Mouse (Mus musculus): Measurements from ENCODE around the gene Nod1. TPM values are rescaled to one million over a fixed set of nuclear protein-coding genes. Genes with fewer than 3 reads are reported as not detected.

Nod1 gene
- polyA plus RNA-seq, 1 experiment from 2014 or later = 1.9 TPM

DNA sequence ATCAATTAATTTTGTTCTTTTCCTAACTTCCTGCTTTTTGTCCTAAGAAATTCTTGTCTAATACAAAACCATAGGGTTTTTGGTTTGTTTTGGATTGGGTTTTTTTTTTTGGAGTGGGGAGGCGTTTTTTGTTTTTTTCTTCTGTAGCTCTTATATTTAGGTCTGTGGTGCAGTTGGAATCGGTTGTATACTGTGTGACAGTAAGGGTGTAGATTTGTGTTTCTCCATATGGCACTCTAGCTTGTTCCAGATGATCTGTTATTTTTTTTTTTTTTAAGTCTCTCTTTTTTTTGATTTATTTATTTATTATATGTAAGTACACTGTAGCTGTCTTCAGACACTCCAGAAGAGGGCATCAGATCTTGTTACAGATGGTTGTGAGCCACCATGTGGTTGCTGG lies 72.2 kb downstream of the Nod1 start:
- H3K4me3 ChIP-seq (ENCODE audit: low read depth, low read length) = no peak overlapping the region
- H3K4me1 ChIP-seq (ENCODE audit: control insufficient read depth, insufficient read depth, low read length) = no peaks in the 10 kb centered on the region
- H3K27me3 ChIP-seq (ENCODE audit: control insufficient read depth, insufficient read depth, low read length) = no peaks in the 10 kb centered on the region
- H3K4me2 ChIP-seq (ENCODE audit: low read depth, low read length) = no peak overlapping the region
- no peaks in the 10 kb centered on the region for H3K9me3 ChIP-seq (replicated peaks; ENCODE audit: control insufficient read depth, low read length)
- no peak for ATAC-seq (replicated peaks; ENCODE audit: insufficient number of reproducible peaks, low FRiP score, low TSS enrichment, low read depth)
- no peaks in the 10 kb centered on the region for H3K36me3 ChIP-seq (replicated peaks; ENCODE audit: control insufficient read depth, insufficient read depth, low read depth, low read length)
- WGBS = 90% methylated on average over 2 of the region's 2 CpGs
- H3K27ac ChIP-seq (replicated peaks; ENCODE audit: low read depth, low read length) = no peak overlapping the region
- H3K9ac ChIP-seq (replicated peaks; ENCODE audit: low read length) = no peak overlapping the region
- no peak for DNase-seq (ENCODE audit: low spot score)

DNA sequence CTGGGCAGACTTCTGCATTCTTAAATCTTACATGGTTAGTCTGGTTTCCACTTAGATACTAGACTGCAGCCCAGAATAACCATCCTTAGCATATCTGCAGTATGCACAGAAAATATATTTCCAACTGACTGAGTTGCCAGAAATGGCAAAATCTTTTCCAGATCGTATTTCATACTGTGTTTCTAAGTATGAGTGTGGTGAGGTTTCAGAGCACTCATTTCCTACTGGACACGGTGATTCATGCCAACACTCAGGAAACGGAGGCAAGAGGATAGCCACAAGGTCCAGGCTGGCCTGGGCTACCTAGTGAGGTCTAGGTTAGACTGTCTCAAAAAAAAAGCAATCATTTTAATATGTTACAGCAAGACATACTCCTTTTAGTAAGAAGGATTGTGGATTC lies 81.0 kb downstream of the Nod1 start:
- H3K36me3 ChIP-seq (replicated peaks; ENCODE audit: control insufficient read depth, insufficient read depth, low read depth, low read length) = no peaks in the 10 kb centered on the region
- no peak overlapping the region for H3K27ac ChIP-seq (replicated peaks; ENCODE audit: low read depth, low read length)
- H3K27me3 ChIP-seq (ENCODE audit: control insufficient read depth, insufficient read depth, low read length) = no peaks in the 10 kb centered on the region
- no peaks in the 10 kb centered on the region for H3K4me1 ChIP-seq (ENCODE audit: control insufficient read depth, insufficient read depth, low read length)
- H3K4me2 ChIP-seq (ENCODE audit: low read depth, low read length) = no peak overlapping the region
- ATAC-seq (replicated peaks; ENCODE audit: insufficient number of reproducible peaks, low FRiP score, low TSS enrichment, low read depth) (no peak), DNase-seq (ENCODE audit: low spot score) (no peak)
- H3K9me3 ChIP-seq (replicated peaks; ENCODE audit: control insufficient read depth, low read length) = no peaks in the 10 kb centered on the region
- H3K9ac ChIP-seq (replicated peaks; ENCODE audit: low read length) = no peak overlapping the region
- WGBS = 82% methylated on average over 3 of the region's 3 CpGs
- H3K4me3 ChIP-seq (ENCODE audit: low read depth, low read length) = no peak overlapping the region

DNA sequence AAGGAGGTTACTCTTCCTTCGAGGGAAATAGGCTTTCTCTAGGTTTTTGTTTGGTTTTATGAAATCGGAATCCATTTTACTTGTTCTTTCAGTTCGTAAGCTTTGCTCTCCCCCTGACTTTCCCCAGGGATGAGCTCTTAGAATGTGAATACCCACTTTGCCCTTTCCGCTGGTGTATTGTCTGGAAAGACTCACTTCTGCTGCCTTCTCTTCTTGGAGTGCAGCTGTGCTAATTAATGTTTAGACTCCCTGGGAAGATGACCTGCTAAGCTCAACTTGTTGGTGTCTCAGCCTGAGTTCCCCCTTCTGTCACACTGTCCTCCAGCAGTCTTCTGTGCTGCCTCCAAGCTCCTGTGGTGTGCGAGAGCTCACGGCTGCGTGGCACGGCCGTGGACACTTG lies 82.2 kb downstream of the Nod1 start:
- H3K4me3 ChIP-seq (ENCODE audit: low read depth, low read length) = no peak overlapping the region
- ATAC-seq (replicated peaks; ENCODE audit: insufficient number of reproducible peaks, low FRiP score, low TSS enrichment, low read depth) (no peak), DNase-seq (ENCODE audit: low spot score) (no peak)
- H3K9me3 ChIP-seq (replicated peaks; ENCODE audit: control insufficient read depth, low read length) = no peaks in the 10 kb centered on the region
- no peaks in the 10 kb centered on the region for H3K4me1 ChIP-seq (ENCODE audit: control insufficient read depth, insufficient read depth, low read length)
- H3K27ac ChIP-seq (replicated peaks; ENCODE audit: low read depth, low read length) = no peak overlapping the region
- no peaks in the 10 kb centered on the region for H3K36me3 ChIP-seq (replicated peaks; ENCODE audit: control insufficient read depth, insufficient read depth, low read depth, low read length)
- no peak overlapping the region for H3K9ac ChIP-seq (replicated peaks; ENCODE audit: low read length)
- no peaks in the 10 kb centered on the region for H3K27me3 ChIP-seq (ENCODE audit: control insufficient read depth, insufficient read depth, low read length)
- WGBS = 68% methylated on average over 9 of the region's 9 CpGs
- H3K4me2 ChIP-seq (ENCODE audit: low read depth, low read length) = no peak overlapping the region

DNA sequence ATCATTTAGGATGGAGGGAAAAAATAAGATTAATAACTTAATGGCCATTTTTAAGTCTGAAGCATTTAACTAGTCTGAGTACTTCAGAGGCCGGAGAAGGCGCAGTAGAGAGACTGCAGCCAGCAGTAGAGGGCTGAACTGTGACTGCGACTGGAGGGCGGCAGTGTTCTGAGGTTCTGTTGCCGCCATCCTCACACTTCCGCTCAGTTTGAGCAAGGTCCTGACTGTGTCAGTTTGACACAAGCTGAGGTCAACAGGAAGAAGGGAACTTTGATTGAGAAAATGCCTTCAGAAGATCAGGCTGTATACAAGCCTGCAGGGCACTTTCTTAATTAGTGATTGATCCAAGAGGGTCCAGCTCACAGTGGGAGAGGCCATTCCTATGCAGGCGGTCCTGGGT lies 86.2 kb downstream of the Nod1 start:
- H3K4me1 ChIP-seq (ENCODE audit: control insufficient read depth, insufficient read depth, low read length) = no peaks in the 10 kb centered on the region
- no peak overlapping the region for H3K4me2 ChIP-seq (ENCODE audit: low read depth, low read length)
- H3K9me3 ChIP-seq (replicated peaks; ENCODE audit: control insufficient read depth, low read length) = no peaks in the 10 kb centered on the region
- no peaks in the 10 kb centered on the region for H3K27me3 ChIP-seq (ENCODE audit: control insufficient read depth, insufficient read depth, low read length)
- no peak for ATAC-seq (replicated peaks; ENCODE audit: insufficient number of reproducible peaks, low FRiP score, low TSS enrichment, low read depth)
- no peak overlapping the region for H3K27ac ChIP-seq (replicated peaks; ENCODE audit: low read depth, low read length)
- H3K36me3 ChIP-seq (replicated peaks; ENCODE audit: control insufficient read depth, insufficient read depth, low read depth, low read length) = no peaks in the 10 kb centered on the region
- H3K9ac ChIP-seq (replicated peaks; ENCODE audit: low read length) = no peak overlapping the region
- H3K4me3 ChIP-seq (ENCODE audit: low read depth, low read length) = no peak overlapping the region
- 55% methylated on average over 7 of the region's 7 CpGs for WGBS
- no peak for DNase-seq (ENCODE audit: low spot score)

DNA sequence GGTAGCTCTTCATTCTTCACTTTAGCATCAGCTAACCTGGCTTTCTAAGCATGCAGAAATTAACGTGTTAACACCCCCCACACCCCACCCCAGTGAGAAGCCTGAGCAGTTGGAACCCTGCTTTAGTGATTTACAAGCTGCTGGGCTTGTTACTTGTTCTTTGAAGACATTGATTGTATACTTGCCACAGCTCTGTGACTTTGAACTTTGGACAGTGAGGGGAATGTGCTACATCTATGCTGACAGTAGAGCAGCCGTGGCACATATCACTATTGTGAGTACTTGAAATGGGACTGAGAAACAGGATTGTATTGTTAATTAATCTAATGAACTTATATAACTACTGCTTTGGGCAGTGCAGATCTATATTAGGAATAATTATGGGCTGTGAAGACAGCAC lies 89.0 kb downstream of the Nod1 start:
- ATAC-seq (replicated peaks; ENCODE audit: insufficient number of reproducible peaks, low FRiP score, low TSS enrichment, low read depth) = no peak
- no peak for DNase-seq (ENCODE audit: low spot score)
- Histone ChIP-seq H3K9me3 (replicated peaks; ENCODE audit: control insufficient read depth, low read length) (no peaks in the 10 kb centered on the region), H3K36me3 (replicated peaks; ENCODE audit: control insufficient read depth, insufficient read depth, low read depth, low read length) (no peaks in the 10 kb centered on the region), H3K27ac (replicated peaks; ENCODE audit: low read depth, low read length) (no peak overlapping the region), H3K27me3 (ENCODE audit: control insufficient read depth, insufficient read depth, low read length) (no peaks in the 10 kb centered on the region), H3K4me1 (ENCODE audit: control insufficient read depth, insufficient read depth, low read length) (no peaks in the 10 kb centered on the region), H3K4me3 (ENCODE audit: low read depth, low read length) (no peak overlapping the region), H3K4me2 (ENCODE audit: low read depth, low read length) (no peak overlapping the region), H3K9ac (replicated peaks; ENCODE audit: low read length) (no peak overlapping the region)
- WGBS = 78% methylated on average over 2 of the region's 2 CpGs

DNA sequence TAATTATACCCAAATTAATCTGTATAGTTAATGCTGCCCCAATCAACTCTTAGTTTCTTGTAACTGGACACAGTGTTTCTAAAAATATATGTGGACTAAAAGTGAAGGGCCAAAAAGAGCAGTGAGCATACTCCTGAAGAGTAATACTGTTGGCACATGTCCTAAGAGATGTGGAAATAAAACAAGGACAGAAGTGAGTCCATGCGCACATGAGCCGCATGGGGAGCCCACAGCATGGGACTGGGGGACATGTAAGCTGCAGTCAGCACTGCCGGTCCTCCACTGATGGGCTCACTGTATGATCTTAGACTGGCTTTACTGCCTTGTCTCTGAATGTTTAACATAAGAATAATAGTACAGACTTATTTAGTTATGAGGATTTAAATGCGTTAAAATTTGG lies 92.3 kb downstream of the Nod1 start:
- Histone ChIP-seq H3K9ac (replicated peaks; ENCODE audit: low read length) (no peak overlapping the region), H3K27me3 (ENCODE audit: control insufficient read depth, insufficient read depth, low read length) (no peaks in the 10 kb centered on the region), H3K4me3 (ENCODE audit: low read depth, low read length) (no peak overlapping the region), H3K4me1 (ENCODE audit: control insufficient read depth, insufficient read depth, low read length) (no peaks in the 10 kb centered on the region), H3K36me3 (replicated peaks; ENCODE audit: control insufficient read depth, insufficient read depth, low read depth, low read length) (no peaks in the 10 kb centered on the region), H3K27ac (replicated peaks; ENCODE audit: low read depth, low read length) (no peak overlapping the region), H3K9me3 (replicated peaks; ENCODE audit: control insufficient read depth, low read length) (no peaks in the 10 kb centered on the region), H3K4me2 (ENCODE audit: low read depth, low read length) (no peak overlapping the region)
- WGBS = 92% methylated on average over 4 of the region's 4 CpGs
- DNase-seq (ENCODE audit: low spot score) (no peak), ATAC-seq (replicated peaks; ENCODE audit: insufficient number of reproducible peaks, low FRiP score, low TSS enrichment, low read depth) (no peak)

DNA sequence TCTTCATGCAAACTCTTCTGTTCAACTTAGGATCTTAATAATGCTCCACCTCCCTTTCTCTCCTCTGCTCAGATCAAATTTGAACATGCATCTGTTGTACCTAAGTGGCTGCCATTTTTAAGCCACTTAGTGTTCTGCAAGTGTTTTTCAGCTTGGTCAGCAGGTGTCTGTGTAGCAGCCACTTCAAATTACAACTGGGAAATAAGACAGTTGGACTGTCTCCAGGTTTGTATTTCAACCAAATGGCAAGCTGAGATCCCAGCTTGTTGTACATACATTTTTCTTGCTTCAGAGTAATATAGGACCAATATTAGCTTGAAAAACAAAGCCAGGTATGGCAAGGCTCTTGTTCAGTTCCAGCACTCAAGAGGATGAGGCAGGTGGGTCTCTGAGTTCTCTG lies 93.9 kb downstream of the Nod1 start:
- Histone ChIP-seq H3K36me3 (replicated peaks; ENCODE audit: control insufficient read depth, insufficient read depth, low read depth, low read length) (no peaks in the 10 kb centered on the region), H3K9ac (replicated peaks; ENCODE audit: low read length) (no peak overlapping the region), H3K4me3 (ENCODE audit: low read depth, low read length) (no peak overlapping the region), H3K27ac (replicated peaks; ENCODE audit: low read depth, low read length) (no peak overlapping the region), H3K27me3 (ENCODE audit: control insufficient read depth, insufficient read depth, low read length) (no peaks in the 10 kb centered on the region), H3K4me1 (ENCODE audit: control insufficient read depth, insufficient read depth, low read length) (no peaks in the 10 kb centered on the region), H3K4me2 (ENCODE audit: low read depth, low read length) (no peak overlapping the region), H3K9me3 (replicated peaks; ENCODE audit: control insufficient read depth, low read length) (no peaks in the 10 kb centered on the region)
- ATAC-seq (replicated peaks; ENCODE audit: insufficient number of reproducible peaks, low FRiP score, low TSS enrichment, low read depth) (no peak), DNase-seq (ENCODE audit: low spot score) (no peak)

DNA sequence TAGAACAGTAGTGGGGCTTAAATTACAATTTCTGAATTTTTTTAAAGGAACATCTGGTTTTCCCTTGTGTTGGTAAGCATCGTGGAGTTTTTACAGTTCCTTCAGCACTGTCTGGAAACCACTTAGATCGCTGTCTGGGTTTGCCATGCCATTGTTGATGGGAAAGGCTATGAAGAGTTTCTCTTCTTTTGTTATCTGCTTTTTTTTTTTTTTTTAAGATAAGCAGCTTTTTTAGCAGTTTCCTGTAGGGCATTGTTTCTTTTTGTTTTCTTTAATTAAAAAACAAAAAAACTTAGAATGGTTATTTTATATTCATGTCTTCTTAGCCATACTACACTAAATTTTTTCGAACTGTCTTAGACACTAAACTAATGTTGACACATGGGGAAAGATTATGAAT lies 94.8 kb downstream of the Nod1 start:
- Histone ChIP-seq H3K27me3 (ENCODE audit: control insufficient read depth, insufficient read depth, low read length) (no peaks in the 10 kb centered on the region), H3K9ac (replicated peaks; ENCODE audit: low read length) (no peak overlapping the region), H3K4me2 (ENCODE audit: low read depth, low read length) (no peak overlapping the region), H3K4me3 (ENCODE audit: low read depth, low read length) (no peak overlapping the region), H3K27ac (replicated peaks; ENCODE audit: low read depth, low read length) (no peak overlapping the region), H3K4me1 (ENCODE audit: control insufficient read depth, insufficient read depth, low read length) (no peaks in the 10 kb centered on the region), H3K9me3 (replicated peaks; ENCODE audit: control insufficient read depth, low read length) (no peaks in the 10 kb centered on the region), H3K36me3 (replicated peaks; ENCODE audit: control insufficient read depth, insufficient read depth, low read depth, low read length) (no peaks in the 10 kb centered on the region)
- 93% methylated on average over 3 of the region's 3 CpGs for WGBS
- DNase-seq (ENCODE audit: low spot score) (no peak), ATAC-seq (replicated peaks; ENCODE audit: insufficient number of reproducible peaks, low FRiP score, low TSS enrichment, low read depth) (no peak)

DNA sequence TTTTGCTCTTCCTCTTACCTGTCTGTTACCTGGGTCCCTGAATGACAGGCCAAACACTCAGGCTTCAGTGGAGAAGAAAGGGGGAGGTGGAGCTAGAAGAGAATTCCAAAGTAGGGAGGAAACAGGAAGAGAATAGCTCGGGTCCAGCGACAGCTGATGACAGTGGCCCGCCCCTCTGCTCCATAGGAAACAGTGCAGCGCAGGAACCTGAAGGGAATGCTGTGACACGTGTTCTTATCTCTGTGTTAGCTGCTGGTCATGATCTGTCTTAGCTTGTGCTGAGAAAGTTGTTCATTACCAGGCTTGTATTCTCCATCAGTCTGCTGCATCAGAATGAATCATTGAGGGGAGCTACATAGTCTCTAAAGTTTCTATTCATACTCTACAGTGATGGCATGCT lies 95.6 kb downstream of the Nod1 start:
- Histone ChIP-seq H3K4me3 (ENCODE audit: low read depth, low read length) (no peak overlapping the region), H3K9me3 (replicated peaks; ENCODE audit: control insufficient read depth, low read length) (no peaks in the 10 kb centered on the region), H3K36me3 (replicated peaks; ENCODE audit: control insufficient read depth, insufficient read depth, low read depth, low read length) (no peaks in the 10 kb centered on the region), H3K27ac (replicated peaks; ENCODE audit: low read depth, low read length) (no peak overlapping the region), H3K4me2 (ENCODE audit: low read depth, low read length) (no peak overlapping the region), H3K4me1 (ENCODE audit: control insufficient read depth, insufficient read depth, low read length) (no peaks in the 10 kb centered on the region), H3K9ac (replicated peaks; ENCODE audit: low read length) (no peak overlapping the region), H3K27me3 (ENCODE audit: control insufficient read depth, insufficient read depth, low read length) (no peaks in the 10 kb centered on the region)
- 38% methylated on average over 5 of the region's 5 CpGs for WGBS
- DNase-seq (ENCODE audit: low spot score) (no peak), ATAC-seq (replicated peaks; ENCODE audit: insufficient number of reproducible peaks, low FRiP score, low TSS enrichment, low read depth) (no peak)

Data from embryonic facial prominence, embryonic 11.5 days (tissue).